Mouse (Mus musculus) cortical plate, adult 2 months (tissue): Measurements from ENCODE around the gene Rtn4. TPM values are rescaled to one million over a fixed set of nuclear protein-coding genes. Genes with fewer than 3 reads are reported as not detected.
A peak's percentile ranks its signal among the peaks of the same experiment; 100 is the strongest.

ENCODE experiments used
- H3K27ac ChIP-seq: fragments of 200-500 bp; 2 replicates; pipeline ENCODE4 v1.5.1; 2012; ENCODE audit warnings: low read length, control low read depth, inconsistent platforms; ENCODE audit not compliant: insufficient read depth
- H3K4me1 ChIP-seq: fragments of 200-500 bp; 2 replicates; pipeline ENCODE4 v1.6.1; 2011; ENCODE audit warnings: low read length; ENCODE audit not compliant: control insufficient read depth, insufficient read depth
- H3K4me3 ChIP-seq: fragments of 200-500 bp; 2 replicates; pipeline ENCODE4 v1.5.1; 2011; ENCODE audit warnings: mild to moderate bottlenecking, low read length, control low read depth; ENCODE audit not compliant: insufficient read depth
- CTCF ChIP-seq: fragments of 200-500 bp; IDR thresholded peaks from 2 replicates; pipeline ENCODE4 v1.5.1; 2011; ENCODE audit warnings: mild to moderate bottlenecking, control low read depth, low read length; ENCODE audit not compliant: insufficient read depth; ENCODE audit errors: extremely low read depth
- POLR2A ChIP-seq: fragments of 200-500 bp; IDR thresholded peaks from 2 replicates; pipeline ENCODE4 v1.6.1; 2011; ENCODE audit warnings: mild to moderate bottlenecking, low read length, control low read depth; ENCODE audit not compliant: insufficient read depth; ENCODE audit errors: extremely low read depth
- polyA plus RNA-seq: library from polyadenylated mRNA; depleted of rRNA; stranded (reverse); fragments of >200 nt; gene quantifications from 2 replicates; pipeline ENCODE4 v1.2.3, GENCODE M21; 2012

The Rtn4 gene
- polyA plus RNA-seq, 1 experiment: 594 TPM

DNA sequence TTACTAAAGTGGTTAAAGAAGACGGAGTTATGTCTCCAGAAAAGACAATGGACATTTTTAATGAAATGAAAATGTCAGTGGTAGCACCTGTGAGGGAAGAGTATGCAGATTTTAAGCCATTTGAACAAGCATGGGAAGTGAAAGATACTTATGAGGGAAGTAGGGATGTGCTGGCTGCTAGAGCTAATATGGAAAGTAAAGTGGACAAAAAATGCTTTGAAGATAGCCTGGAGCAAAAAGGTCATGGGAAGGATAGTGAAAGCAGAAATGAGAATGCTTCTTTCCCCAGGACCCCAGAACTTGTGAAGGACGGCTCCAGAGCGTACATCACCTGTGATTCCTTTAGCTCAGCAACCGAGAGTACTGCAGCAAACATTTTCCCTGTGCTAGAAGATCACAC, 14.1 kb downstream of the Rtn4 start:
- no peak for TF ChIP-seq CTCF
- TF ChIP-seq POLR2A: no peak
- H3K4me1 ChIP-seq: peaks cover 3% of the 10 kb centered on the region
- no peak overlapping the region for H3K4me3 ChIP-seq
- no peak overlapping the region for H3K27ac ChIP-seq

DNA sequence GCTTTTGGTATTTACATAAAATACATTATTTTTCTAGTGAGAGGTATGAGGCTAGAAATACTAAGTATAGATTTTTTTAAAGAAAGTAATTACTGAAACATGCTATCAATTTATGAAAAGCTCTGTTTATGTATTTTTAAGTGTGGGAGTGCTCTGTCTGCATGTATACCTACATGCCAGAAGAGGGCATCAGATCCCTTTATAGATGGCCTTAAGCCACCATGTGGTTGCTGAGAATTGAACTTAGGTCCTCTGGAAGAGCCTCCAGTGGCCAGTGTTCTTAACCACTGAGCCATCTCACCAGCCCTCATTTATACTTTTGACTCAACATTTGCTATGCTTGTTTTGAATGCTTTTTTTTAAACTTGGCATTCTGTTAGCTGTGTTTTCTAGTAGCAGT, 16.8 kb downstream of the Rtn4 start:
- H3K4me3 ChIP-seq: no peak overlapping the region
- TF ChIP-seq POLR2A (no peak), CTCF (peak; percentile 4; the same call in 1 of the 2 replicates)
- no peak overlapping the region for H3K27ac ChIP-seq
- H3K4me1 ChIP-seq: no peaks in the 10 kb centered on the region; the same call in 1 of the 2 replicates

- Histone ChIP-seq H3K27ac (no peak overlapping the region), H3K4me1 (no peaks in the 10 kb centered on the region), H3K4me3 (no peak overlapping the region)
- TF ChIP-seq POLR2A (no peak), CTCF (no peak)
These were observed 21.4 kb downstream of the Rtn4 start for GRCm38 (mm10) chr11:29714114-29714513.

GRCm38 (mm10) chr11:29714789-29715188, 22.0 kb downstream of the Rtn4 start:
- TF ChIP-seq CTCF (peak; percentile 29; the same call in 1 of the 2 replicates), POLR2A (no peak)
- Histone ChIP-seq H3K4me3 (no peak overlapping the region), H3K27ac (no peak overlapping the region), H3K4me1 (no peaks in the 10 kb centered on the region)

GRCm38 (mm10) chr11:29715499-29715898, 22.8 kb downstream of the Rtn4 start:
- Histone ChIP-seq H3K4me3 (no peak overlapping the region), H3K27ac (no peak overlapping the region), H3K4me1 (no peaks in the 10 kb centered on the region)
- TF ChIP-seq POLR2A: no peak
- TF ChIP-seq CTCF: no peak

- Histone ChIP-seq H3K4me3 (peak overlapping the region; percentile 45), H3K4me1 (peaks cover 3% of the 10 kb centered on the region; the same call in 1 of the 2 replicates), H3K27ac (0 out of 2 replicates have a peak overlapping the region, but pooled peaks have one; percentile 74)
These were observed 25.8 kb downstream of the Rtn4 start for GRCm38 (mm10) chr11:29718541-29718940.

DNA sequence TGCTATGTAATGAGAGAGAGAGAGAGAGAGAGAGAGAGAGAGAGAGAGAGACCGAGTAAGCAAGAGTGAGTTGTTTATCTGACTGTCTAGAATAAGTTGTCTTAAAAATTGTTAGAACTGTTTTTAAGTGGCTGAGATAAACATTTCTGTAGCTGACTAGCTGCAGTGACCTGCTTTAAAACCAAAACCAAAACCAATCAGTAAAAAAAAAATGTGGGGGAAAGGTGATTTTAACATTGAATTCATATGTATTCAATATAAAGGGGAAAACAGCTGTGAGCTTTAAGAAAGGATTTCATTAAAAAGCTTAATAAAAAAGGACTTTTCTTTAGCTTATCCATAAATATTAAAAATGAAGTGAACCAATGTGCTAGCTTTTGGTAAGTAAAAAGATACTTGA, 26.9 kb downstream of the Rtn4 start:
- Histone ChIP-seq H3K4me3 (peak overlapping the region; percentile 45; the same call in 1 of the 2 replicates), H3K4me1 (peaks cover 3% of the 10 kb centered on the region; the same call in 1 of the 2 replicates), H3K27ac (no peak overlapping the region)
- TF ChIP-seq CTCF (no peak), POLR2A (no peak)

More at GRCm38 (mm10) chr11:29718541-29718940, 25.8 kb downstream of the Rtn4 start:
- TF ChIP-seq CTCF (no peak), POLR2A (peak; percentile 85)

DNA sequence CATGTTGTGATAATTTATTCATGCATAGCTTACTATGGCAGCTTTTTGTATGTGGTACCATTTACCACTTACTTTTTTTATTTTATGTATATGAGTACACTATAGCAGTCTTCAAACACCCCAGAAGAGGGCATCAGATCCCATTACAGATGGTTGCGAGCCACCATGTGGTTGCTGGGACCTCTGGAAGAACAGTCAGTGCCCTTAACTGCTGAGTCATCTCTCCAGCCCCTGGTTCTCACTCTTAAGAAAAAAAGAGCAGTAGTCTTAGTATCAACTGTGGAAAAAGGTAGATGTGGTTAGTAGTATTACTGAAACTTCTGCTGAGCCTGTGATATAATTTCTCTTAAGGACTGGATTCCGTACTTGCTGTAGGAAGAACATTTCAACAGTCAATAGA, 31.5 kb downstream of the Rtn4 start:
- peaks cover 4% of the 10 kb centered on the region; the same call in 1 of the 2 replicates for H3K4me1 ChIP-seq
- TF ChIP-seq CTCF: no peak
- no peak for TF ChIP-seq POLR2A
- no peak overlapping the region for H3K27ac ChIP-seq
- H3K4me3 ChIP-seq: no peak overlapping the region

DNA sequence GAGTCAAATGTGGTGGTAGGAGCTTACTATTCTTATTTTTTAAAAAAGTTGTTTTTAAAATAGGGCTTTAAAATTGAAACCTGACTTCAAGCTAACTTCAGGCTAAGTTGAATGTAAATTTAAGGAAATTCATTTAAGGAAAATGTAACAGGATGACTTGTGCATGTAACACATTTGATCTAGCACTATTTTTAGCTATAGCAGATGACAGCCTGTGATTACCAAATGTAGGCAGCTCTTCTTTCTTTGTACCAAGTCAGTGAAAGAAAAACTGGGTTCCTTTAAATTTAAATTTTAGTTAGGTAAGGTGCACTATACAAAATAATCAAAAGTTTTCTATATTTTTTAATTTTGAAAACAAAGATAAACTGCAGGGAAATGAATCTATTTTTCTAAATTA, 32.4 kb downstream of the Rtn4 start:
- H3K27ac ChIP-seq: no peak overlapping the region
- TF ChIP-seq CTCF: no peak
- H3K4me1 ChIP-seq: peaks cover 4% of the 10 kb centered on the region; the same call in 1 of the 2 replicates
- no peak overlapping the region for H3K4me3 ChIP-seq

GRCm38 (mm10) chr11:29725610-29726009, 32.9 kb downstream of the Rtn4 start:
- H3K4me1 ChIP-seq: peaks cover 4% of the 10 kb centered on the region; the same call in 1 of the 2 replicates
- no peak for TF ChIP-seq POLR2A
- TF ChIP-seq CTCF: no peak
- H3K27ac ChIP-seq: no peak overlapping the region
- H3K4me3 ChIP-seq: no peak overlapping the region
